Mouse (Mus musculus): ENCODE data around the gene N4bp3.
"Not testable (repeated sequence)": the region's sequence is repeated elsewhere in the genome, so short reads cannot be mapped to it uniquely, and the experiment has no call there.

DNA sequence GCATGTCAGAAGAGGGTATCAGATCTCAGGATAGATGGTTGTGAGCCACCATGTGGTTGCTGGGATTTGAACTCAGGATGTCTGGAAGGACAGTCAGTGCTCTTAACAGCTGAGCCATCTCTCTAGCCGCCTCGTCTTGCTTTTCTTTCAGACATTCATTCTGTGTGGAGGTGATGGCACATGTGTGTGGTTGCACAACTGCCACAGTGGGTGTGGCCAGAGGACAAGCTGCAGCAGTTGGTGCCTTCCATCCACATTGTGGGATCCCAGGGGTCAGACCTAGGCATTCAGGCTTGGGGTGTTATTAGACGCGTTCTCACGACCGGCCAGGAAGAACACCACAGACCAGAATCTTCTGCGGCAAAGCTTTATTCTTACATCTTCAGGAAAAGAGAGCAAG is 14.1 kb upstream of the N4bp3 start:
- not testable (repeated sequence) for TF ChIP-seq CTCF (conservative IDR thresholded peaks at IDR 0.05; ENCODE audit: insufficient read depth, insufficient read length, low read depth, low read length); POLR2A (IDR thresholded peaks at IDR 0.05; ENCODE audit: low read depth, low read length)

Data from kidney, adult 2 months (tissue).